Mouse (Mus musculus): ENCODE measurements at regions not wholly inside any gene's neighbourhood (a gene's known extent, or its start where the extent isn't known, plus 50 kb on each side); places are given as distances from the start of the nearest gene placed in this dataset.

DNA sequence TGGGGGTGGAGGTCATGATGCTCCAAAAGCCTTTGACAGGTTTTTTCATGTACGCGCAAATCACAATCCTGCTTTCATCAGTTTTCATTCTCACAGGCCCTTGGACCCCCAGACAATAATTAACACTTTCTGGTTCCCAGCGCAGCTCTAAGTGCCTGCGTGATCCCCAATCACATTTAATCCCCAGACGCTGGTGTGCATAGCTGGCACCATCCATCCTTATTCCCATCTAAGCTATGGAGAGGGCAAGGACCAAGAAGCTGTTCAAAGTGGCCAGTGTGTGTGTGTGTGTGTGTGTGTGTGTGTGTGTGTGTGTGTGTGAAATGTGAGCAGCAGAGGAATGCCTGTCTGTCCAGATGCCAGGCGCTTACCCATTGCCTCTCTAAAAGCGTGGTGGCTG, 68.7 kb upstream of the Polg start:
- DNase-seq: no peak
- Histone ChIP-seq H3K9me3 (ENCODE audit: low read length) (no peaks in the 10 kb centered on the region), H3K9ac (peak overlapping the region; percentile 99), H3K27ac (ENCODE audit: low read depth, low read length) (peak overlapping the region; percentile 100), H3K36me3 (ENCODE audit: insufficient read depth) (peaks cover 33% of the 10 kb centered on the region), H3K27me3 (ENCODE audit: insufficient read depth, low read length) (no peaks in the 10 kb centered on the region), H3K4me2 (ENCODE audit: low read depth) (peak overlapping the region; percentile 98), H3K4me3 (ENCODE audit: low read depth, low read length) (peak overlapping the region; percentile 62), H3K4me1 (ENCODE audit: insufficient read depth) (peaks cover 16% of the 10 kb centered on the region)
- 7% methylated on average over 7 of the region's 7 CpGs for WGBS
- ATAC-seq: peak; percentile 5
- TF ChIP-seq CTCF (IDR thresholded peaks at IDR 0.05; ENCODE audit: low read depth): no peak

DNA sequence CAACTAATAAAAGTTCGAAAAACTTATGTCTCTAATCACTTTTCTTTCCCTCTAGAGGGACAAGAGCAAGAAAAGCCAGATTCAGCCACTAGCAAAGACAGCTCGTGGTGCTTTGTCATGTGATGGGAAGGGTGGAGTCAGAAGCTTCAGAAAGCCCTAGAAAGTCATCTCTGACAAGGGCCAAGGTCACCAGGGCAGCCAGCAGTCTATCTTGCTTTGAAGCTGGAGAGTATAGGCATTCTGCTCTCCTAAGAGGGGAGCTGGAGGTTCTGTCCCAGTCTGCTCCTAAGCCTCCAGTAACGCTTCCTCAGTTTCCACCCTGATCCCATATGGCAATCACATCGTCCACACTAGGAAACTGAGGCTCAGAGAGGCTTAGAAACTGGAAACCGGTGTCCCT, 68.2 kb upstream of the Polg start:
- H3K4me1 ChIP-seq (ENCODE audit: insufficient read depth): peaks cover 16% of the 10 kb centered on the region
- peak overlapping the region; percentile 100 for H3K27ac ChIP-seq (ENCODE audit: low read depth, low read length)
- peak overlapping the region; percentile 98; the same call in 1 of the 2 replicates for H3K4me2 ChIP-seq (ENCODE audit: low read depth)
- DNase-seq: peak; percentile 51
- ATAC-seq: no peak
- peak overlapping the region; percentile 99; the same call in 1 of the 2 replicates for H3K9ac ChIP-seq
- no peaks in the 10 kb centered on the region for H3K9me3 ChIP-seq (ENCODE audit: low read length)
- H3K4me3 ChIP-seq (ENCODE audit: low read depth, low read length): no peak overlapping the region
- H3K27me3 ChIP-seq (ENCODE audit: insufficient read depth, low read length): no peaks in the 10 kb centered on the region
- WGBS: 9% methylated on average over 5 of the region's 5 CpGs
- H3K36me3 ChIP-seq (ENCODE audit: insufficient read depth): peaks cover 37% of the 10 kb centered on the region
- no peak for TF ChIP-seq CTCF (IDR thresholded peaks at IDR 0.05; ENCODE audit: low read depth)

DNA sequence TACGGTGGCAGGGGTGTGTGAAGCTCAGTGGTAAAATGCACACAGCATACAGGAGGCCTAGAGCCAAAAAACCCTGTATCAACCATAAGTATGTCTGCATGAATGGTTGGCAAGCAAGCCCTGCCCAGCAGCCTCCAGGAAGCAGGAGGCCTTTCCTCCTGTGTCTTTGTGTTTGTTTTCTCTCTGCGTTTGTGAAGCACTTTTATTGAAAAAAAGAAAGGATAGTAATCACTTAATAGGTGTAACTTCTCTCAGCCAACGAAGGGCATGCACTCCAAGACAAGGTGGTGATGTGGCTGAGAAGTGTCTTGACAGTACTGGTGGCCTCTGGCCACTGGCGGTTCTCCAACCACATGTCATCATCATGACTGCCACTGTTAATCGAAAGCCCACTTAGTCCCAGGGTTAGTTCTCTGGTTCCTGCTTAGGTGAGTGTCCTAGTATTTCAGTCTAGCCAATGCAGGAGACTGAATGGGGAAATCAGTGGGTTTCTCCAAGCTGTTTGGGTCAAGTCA, 66.5 kb upstream of the Polg start:
- Histone ChIP-seq H3K4me2 (ENCODE audit: low read depth) (no peak overlapping the region), H3K27ac (ENCODE audit: low read depth, low read length) (peak overlapping the region; percentile 46), H3K36me3 (ENCODE audit: insufficient read depth) (peaks cover 48% of the 10 kb centered on the region), H3K9ac (no peak overlapping the region), H3K9me3 (ENCODE audit: low read length) (no peaks in the 10 kb centered on the region), H3K4me1 (ENCODE audit: insufficient read depth) (peaks cover 16% of the 10 kb centered on the region), H3K4me3 (ENCODE audit: low read depth, low read length) (no peak overlapping the region), H3K27me3 (ENCODE audit: insufficient read depth, low read length) (no peaks in the 10 kb centered on the region)
- 24% methylated on average over 5 of the region's 5 CpGs for WGBS
- TF ChIP-seq CTCF (IDR thresholded peaks at IDR 0.05; ENCODE audit: low read depth): no peak
- DNase-seq: peak; percentile 33
- ATAC-seq: no peak

DNA sequence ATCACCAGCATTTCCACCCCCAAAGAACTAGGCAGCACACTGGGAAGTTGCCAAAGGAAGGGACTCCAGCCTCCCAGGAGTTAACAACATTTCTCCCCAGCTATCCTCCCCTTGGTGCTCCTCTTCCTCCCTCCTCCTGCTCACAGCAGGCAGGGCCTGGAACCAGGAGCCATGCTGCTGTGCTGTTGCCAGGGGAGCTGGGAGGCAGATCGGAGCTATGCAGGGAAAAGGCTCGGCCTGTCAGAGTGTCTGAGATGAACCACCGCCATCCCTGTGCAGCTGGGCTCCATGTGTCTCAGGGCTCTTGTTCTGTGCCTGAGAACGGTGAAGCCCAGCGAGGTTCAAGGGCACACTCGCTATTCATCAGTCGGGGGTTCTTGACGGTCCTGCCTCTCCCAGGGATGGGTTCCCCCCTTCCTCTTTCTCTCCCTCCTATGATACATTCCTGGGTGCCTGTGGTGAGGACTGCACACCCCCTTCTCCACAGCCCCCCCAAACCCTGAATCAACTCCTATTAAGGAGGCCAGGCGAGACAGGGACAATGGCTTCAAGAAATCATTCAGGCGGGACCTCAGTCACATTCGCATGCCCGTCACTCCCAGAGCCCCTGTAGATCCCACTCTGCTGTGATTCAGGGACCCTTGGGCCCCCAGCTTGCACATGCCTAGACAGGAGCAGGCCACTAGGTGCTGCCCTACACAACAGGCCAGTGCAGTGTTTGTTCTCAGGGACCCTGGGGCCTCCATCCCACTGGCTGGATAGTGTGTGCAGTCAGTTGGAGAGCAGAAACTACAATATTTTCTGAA, 65.6 kb upstream of the Polg start:
- peaks cover 9% of the 10 kb centered on the region; the same call in 1 of the 2 replicates for H3K4me1 ChIP-seq (ENCODE audit: insufficient read depth)

DNA sequence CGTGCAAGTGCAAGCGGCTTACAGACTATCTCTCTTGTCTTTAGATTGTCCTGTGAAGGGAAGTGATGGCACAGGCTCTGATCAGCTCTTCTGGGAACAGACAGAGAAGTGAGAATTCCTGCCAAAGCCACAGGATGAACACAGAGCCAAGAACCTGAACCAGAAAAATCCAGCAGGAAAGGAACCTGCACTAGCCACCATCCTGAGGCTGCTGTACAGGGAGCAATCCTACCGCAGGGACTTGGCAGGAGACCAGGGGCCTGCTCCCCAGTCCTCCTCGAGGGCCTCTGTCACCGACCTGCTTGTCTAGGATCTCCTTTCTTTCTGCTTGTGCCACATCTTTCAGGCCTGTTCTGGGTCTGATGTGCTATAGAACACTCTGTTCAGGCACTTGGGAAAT, 65.0 kb upstream of the Polg start:
- peak overlapping the region; percentile 40 for H3K9ac ChIP-seq
- no peak for ATAC-seq

More for the DNA sequence above, 65.6 kb upstream of the Polg start:
- TF ChIP-seq CTCF (IDR thresholded peaks at IDR 0.05; ENCODE audit: low read depth): peak; percentile 59
- Histone ChIP-seq H3K36me3 (ENCODE audit: insufficient read depth) (peaks cover 56% of the 10 kb centered on the region), H3K27ac (ENCODE audit: low read depth, low read length) (peak overlapping the region; percentile 82), H3K4me2 (ENCODE audit: low read depth) (no peak overlapping the region), H3K4me3 (ENCODE audit: low read depth, low read length) (no peak overlapping the region), H3K27me3 (ENCODE audit: insufficient read depth, low read length) (no peaks in the 10 kb centered on the region), H3K9me3 (ENCODE audit: low read length) (no peaks in the 10 kb centered on the region), H3K9ac (peak overlapping the region; percentile 40)
- 11% methylated on average over 12 of the region's 12 CpGs for WGBS
- peak; percentile 19 for ATAC-seq
- DNase-seq: peak; percentile 73

DNA sequence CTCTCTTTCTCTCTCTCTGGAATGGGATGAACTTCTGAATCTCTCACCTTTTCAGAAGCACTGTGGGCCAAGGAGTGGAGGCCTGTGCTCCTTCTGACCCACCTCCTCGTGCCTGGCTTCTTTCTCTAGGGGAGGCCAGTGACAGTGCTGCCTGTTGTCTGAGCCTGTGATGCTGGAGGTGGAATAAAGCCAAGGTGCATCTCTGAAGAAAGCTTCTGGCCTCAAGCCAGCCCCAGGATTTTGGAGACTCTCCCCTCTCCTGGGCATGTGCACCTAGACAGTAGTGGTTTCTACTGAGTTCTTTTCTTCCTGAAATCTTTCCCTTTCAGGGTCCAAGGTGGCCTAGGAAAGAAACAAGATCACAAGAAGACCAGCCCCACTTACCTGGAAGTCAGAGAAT, 63.3 kb upstream of the Polg start:
- no peak for ATAC-seq
- Histone ChIP-seq H3K4me2 (ENCODE audit: low read depth) (no peak overlapping the region), H3K27me3 (ENCODE audit: insufficient read depth, low read length) (no peaks in the 10 kb centered on the region), H3K4me1 (ENCODE audit: insufficient read depth) (peaks cover 23% of the 10 kb centered on the region), H3K27ac (ENCODE audit: low read depth, low read length) (peak overlapping the region; percentile 72), H3K9me3 (ENCODE audit: low read length) (no peaks in the 10 kb centered on the region), H3K36me3 (ENCODE audit: insufficient read depth) (peaks cover 78% of the 10 kb centered on the region), H3K9ac (no peak overlapping the region), H3K4me3 (ENCODE audit: low read depth, low read length) (no peak overlapping the region)
- TF ChIP-seq CTCF (IDR thresholded peaks at IDR 0.05; ENCODE audit: low read depth): no peak
- WGBS: 6% methylated on average over 1 of the region's 1 CpGs
- no peak for DNase-seq

More for the DNA sequence above, 65.0 kb upstream of the Polg start:
- Histone ChIP-seq H3K27me3 (ENCODE audit: insufficient read depth, low read length) (no peaks in the 10 kb centered on the region), H3K36me3 (ENCODE audit: insufficient read depth) (peaks cover 62% of the 10 kb centered on the region), H3K4me2 (ENCODE audit: low read depth) (no peak overlapping the region), H3K4me1 (ENCODE audit: insufficient read depth) (peaks cover 11% of the 10 kb centered on the region; the same call in 1 of the 2 replicates), H3K9me3 (ENCODE audit: low read length) (no peaks in the 10 kb centered on the region), H3K27ac (ENCODE audit: low read depth, low read length) (peak overlapping the region; percentile 82), H3K4me3 (ENCODE audit: low read depth, low read length) (no peak overlapping the region)
- WGBS: 13% methylated on average over 5 of the region's 5 CpGs
- no peak for TF ChIP-seq CTCF (IDR thresholded peaks at IDR 0.05; ENCODE audit: low read depth)
- peak; percentile 52 for DNase-seq

DNA sequence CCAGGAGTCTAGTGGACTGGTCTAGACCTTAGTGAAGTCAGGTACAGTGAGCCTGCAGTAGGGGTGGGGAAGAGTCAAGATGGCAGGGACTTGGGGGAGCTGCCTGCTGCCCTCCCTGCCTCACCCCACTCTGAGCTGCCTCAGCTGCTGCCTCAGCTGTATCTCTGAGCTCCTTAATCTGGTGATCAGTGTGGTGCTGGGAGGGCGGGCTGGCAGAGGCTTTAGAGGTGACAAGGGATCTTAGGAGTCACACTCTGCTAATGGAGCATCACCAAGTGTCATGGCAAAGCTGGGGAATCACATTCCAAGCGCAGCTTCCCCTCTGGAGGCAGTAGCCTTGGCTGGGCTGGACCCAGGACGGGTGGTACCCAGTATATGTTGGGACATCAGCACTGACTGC, 61.8 kb upstream of the Polg start:
- no peak overlapping the region for H3K4me3 ChIP-seq (ENCODE audit: low read depth, low read length)
- H3K27ac ChIP-seq (ENCODE audit: low read depth, low read length): peak overlapping the region; percentile 64
- H3K36me3 ChIP-seq (ENCODE audit: insufficient read depth): peaks cover 86% of the 10 kb centered on the region
- no peaks in the 10 kb centered on the region for H3K9me3 ChIP-seq (ENCODE audit: low read length)
- H3K9ac ChIP-seq: no peak overlapping the region
- no peak overlapping the region for H3K4me2 ChIP-seq (ENCODE audit: low read depth)
- no peak for DNase-seq
- WGBS: 50% methylated on average over 3 of the region's 3 CpGs
- TF ChIP-seq CTCF (IDR thresholded peaks at IDR 0.05; ENCODE audit: low read depth): no peak
- peaks cover 25% of the 10 kb centered on the region for H3K4me1 ChIP-seq (ENCODE audit: insufficient read depth)
- no peak for ATAC-seq
- H3K27me3 ChIP-seq (ENCODE audit: insufficient read depth, low read length): no peaks in the 10 kb centered on the region

Data from forebrain, postnatal 0 days (tissue).